Mouse (Mus musculus): ENCODE results near the gene Fam133b. TPM values are rescaled to one million over a fixed set of nuclear protein-coding genes. Genes with fewer than 3 reads are reported as not detected.

The Fam133b gene
- polyA plus RNA-seq (2011; ENCODE audit: insufficient read depth, insufficient read length, low replicate concordance, missing spikeins), result 34.4 and 35.2 TPM in 2 replicates

DNA sequence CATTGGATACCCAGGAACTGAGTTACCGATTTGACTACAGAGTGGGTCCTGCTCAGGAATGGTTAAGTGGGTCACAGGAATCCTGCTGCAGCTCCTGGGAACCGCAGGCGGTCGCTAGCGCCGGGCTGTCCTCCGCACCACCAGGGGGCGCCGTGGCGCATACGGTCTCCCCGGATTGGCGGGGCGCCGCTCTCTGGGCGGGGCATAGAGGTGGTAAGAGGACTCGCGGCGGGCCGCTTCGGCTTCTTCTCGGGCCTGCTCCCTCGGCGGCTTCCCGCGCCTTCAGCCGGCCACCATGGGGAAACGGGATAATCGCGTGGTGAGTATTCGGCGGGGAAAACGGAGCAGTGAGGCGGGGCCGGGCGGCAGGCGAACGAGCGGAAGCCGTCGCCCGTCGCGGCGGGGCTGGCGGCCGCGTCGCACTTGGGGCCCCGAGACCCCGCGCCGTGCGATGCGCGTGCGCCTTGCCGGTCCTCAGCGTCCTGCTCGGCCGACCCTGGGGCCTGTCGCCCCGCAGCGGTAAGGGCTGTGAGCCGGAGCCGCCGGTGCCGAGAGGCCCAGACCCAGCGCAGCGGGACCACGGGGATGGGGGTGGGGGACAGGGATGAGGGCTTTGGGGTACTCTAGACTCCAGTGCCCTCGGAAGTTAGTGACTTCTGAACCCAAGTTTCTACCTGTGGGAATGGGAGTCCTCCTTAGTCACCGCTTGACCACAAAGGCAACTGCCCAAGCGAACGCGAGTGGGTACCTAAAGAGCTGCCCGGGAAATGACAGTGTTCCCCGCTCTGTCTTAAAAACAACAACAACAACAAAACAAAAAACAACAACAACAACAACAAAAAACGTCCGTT, at the start of gene Fam133b:
TSS of gene Fam133b (plus strand) at position 205 of the 851 bp plus-strand sequence.
- H3K27ac ChIP-seq (ENCODE audit: control insufficient read depth, insufficient read depth, low read depth, low read length, poor library complexity), result peak within 1 kb of the TSS; percentile 94
- peak; percentile 87 for TF ChIP-seq CTCF (IDR thresholded peaks at IDR 0.05; ENCODE audit: control insufficient read depth, insufficient read depth, low read length)
- peak; percentile 71; the same call in 1 of the 2 replicates for TF ChIP-seq POLR2A (IDR thresholded peaks at IDR 0.05; ENCODE audit: borderline replicate concordance, control insufficient read depth, low read depth, low read length)
- under 1% methylated on average over 80 of the region's 80 CpGs for WGBS
- H3K4me1 ChIP-seq (ENCODE audit: control insufficient read depth, insufficient read depth, low read length), result peaks cover 1% of the 10 kb centered on the region
- peak within 1 kb of the TSS; percentile 68 for H3K4me3 ChIP-seq (replicated peaks; ENCODE audit: control insufficient read depth, low read depth, low read length)

DNA sequence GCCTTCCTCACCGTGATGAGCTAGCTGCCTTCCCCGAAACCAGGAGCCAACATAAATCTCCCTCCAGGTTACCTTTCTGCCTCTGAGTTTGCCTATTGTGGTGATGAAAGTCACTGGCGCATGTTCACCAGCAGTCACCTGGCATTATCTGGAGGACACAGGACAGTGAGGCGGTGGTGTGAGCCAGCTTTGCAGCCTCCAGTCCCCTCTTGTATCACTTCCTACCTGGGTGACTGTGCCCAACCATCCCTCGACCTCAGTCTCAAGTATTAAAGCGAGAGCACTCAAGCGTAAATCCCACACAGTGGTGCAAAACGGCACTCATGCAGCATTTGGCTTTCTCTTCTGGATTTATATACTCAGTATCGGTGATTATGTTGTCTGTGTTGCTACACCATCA, 49.7 kb upstream of the Fam133b start:
- H3K4me3 ChIP-seq (replicated peaks; ENCODE audit: control insufficient read depth, low read depth, low read length), result no peak overlapping the region
- 67% methylated on average over 9 of the region's 9 CpGs for WGBS
- TF ChIP-seq POLR2A (IDR thresholded peaks at IDR 0.05; ENCODE audit: borderline replicate concordance, control insufficient read depth, low read depth, low read length) (no peak), CTCF (IDR thresholded peaks at IDR 0.05; ENCODE audit: control insufficient read depth, insufficient read depth, low read length) (no peak)
- peaks cover 11% of the 10 kb centered on the region for H3K4me1 ChIP-seq (ENCODE audit: control insufficient read depth, insufficient read depth, low read length)
- peak overlapping the region; percentile 60 for H3K27ac ChIP-seq (ENCODE audit: control insufficient read depth, insufficient read depth, low read depth, low read length, poor library complexity)

DNA sequence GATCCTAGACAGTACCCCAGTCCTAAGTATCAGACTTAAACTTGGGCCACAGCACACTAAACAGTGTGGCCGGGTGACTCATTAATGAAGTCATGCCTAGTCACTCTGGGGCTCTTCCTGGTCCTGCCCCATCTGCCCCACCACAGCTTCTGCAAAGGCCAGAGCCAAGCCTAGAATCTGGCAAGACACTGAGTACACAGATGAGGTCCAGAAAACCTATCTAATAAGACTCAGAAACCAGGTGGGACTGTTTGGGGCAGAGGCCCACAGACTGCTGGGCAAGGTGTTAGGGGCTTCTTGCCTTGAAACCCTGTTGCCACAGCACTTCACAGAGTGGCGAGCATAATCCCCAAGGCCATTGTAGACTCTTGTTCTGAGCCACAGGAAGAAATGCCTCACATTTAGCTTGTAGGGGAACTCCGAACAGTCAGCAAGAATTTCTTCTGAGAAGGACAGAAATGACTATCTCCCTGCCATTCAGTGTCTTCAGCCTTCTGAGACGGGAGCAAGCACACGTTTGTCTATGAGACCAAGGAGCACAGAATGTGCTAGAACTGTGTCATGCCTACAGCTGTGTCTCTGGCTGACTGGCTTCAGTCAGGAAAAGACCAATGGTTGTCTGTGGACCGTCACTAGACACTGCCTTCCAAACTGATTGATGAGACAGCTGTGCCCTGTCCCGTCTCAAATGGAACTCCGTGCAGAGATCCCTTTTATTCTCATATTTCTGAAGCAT, 49.0 kb upstream of the Fam133b start:
- Histone ChIP-seq H3K27ac (ENCODE audit: control insufficient read depth, insufficient read depth, low read depth, low read length, poor library complexity) (peak overlapping the region; percentile 73), H3K4me1 (ENCODE audit: control insufficient read depth, insufficient read depth, low read length) (peaks cover 10% of the 10 kb centered on the region), H3K4me3 (replicated peaks; ENCODE audit: control insufficient read depth, low read depth, low read length) (no peak overlapping the region)
- TF ChIP-seq CTCF (IDR thresholded peaks at IDR 0.05; ENCODE audit: control insufficient read depth, insufficient read depth, low read length) (no peak), POLR2A (IDR thresholded peaks at IDR 0.05; ENCODE audit: borderline replicate concordance, control insufficient read depth, low read depth, low read length) (no peak)
- 60% methylated on average over 8 of the region's 8 CpGs for WGBS

DNA sequence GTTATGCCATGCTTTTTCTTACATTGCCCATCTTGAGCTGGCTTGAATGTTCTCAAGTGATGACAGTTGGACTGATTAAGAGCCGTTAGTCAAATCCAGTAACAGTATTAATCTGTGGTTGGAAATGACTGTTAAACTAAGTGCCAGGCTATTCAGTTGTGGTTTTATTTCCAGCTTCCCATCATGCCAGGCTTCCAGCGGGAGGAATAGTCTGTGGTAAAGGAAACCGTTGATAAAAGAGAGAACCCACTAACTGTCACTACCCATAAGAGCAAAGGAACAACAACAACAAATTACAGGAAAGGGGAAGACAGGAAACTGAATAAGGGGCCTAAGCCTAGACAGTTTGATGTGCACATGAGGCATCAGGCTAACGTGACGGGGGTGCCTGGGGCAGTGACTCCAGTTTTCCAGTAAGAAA, 46.1 kb upstream of the Fam133b start:
- Histone ChIP-seq H3K27ac (ENCODE audit: control insufficient read depth, insufficient read depth, low read depth, low read length, poor library complexity) (peak overlapping the region; percentile 3; the same call in 1 of the 2 replicates), H3K4me1 (ENCODE audit: control insufficient read depth, insufficient read depth, low read length) (peaks cover 12% of the 10 kb centered on the region), H3K4me3 (replicated peaks; ENCODE audit: control insufficient read depth, low read depth, low read length) (no peak overlapping the region)
- WGBS, result 6% methylated on average over 5 of the region's 5 CpGs
- no peak for TF ChIP-seq POLR2A (IDR thresholded peaks at IDR 0.05; ENCODE audit: borderline replicate concordance, control insufficient read depth, low read depth, low read length)

DNA sequence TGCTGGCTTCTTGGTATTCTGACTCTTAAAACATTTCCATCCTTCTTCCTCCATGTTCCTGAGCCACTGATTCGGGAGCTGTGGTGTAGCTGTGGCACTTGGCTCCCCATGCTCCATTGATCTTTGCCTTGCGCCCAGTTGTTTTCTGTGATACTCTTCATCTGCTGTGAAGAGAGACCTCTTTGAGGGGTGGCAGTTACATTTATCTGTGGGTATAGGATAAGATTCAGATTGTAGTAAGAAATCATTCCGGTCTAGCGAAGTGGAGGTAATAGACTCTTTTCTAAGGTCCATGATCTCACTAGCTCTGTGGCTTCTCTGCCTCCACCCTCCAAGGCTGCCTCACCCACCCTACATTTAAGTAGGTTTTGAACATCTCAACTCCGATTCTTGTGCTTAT, 43.3 kb upstream of the Fam133b start:
- TF ChIP-seq CTCF (IDR thresholded peaks at IDR 0.05; ENCODE audit: control insufficient read depth, insufficient read depth, low read length) (no peak), POLR2A (IDR thresholded peaks at IDR 0.05; ENCODE audit: borderline replicate concordance, control insufficient read depth, low read depth, low read length) (no peak)
- H3K27ac ChIP-seq (ENCODE audit: control insufficient read depth, insufficient read depth, low read depth, low read length, poor library complexity), result no peak overlapping the region
- 51% methylated on average over 5 of the region's 5 CpGs for WGBS
- H3K4me1 ChIP-seq (ENCODE audit: control insufficient read depth, insufficient read depth, low read length), result peaks cover 12% of the 10 kb centered on the region
- H3K4me3 ChIP-seq (replicated peaks; ENCODE audit: control insufficient read depth, low read depth, low read length), result no peak overlapping the region

DNA sequence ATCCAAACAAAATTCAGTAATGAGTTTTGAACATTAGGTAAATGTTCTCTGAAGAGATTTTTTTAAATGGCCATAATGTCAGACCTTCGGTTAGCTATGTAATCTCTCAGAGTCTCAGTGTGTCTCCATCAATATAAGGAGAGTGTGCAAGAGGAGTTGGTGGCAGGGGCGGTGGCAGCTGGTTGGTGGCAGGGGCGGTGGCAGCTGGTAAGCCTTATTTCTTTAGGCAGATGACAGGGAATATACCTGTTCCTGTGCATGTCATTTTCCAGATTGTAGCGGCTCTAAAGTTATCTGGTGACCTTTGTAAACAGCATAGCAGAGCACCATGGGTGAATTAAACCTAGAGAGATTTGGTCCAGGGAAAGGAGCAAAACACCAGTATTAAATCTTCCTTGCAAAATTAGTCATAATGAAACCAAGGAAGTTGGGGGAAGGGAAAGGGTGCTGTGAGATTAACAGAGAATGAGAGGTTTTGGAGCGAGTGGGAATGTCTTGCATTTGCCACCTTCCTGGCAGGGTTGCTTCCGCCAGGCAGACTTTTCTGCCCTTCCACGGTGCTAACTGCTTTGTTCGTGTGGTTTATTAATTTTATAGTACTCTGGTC, 42.6 kb upstream of the Fam133b start:
- H3K4me3 ChIP-seq (replicated peaks; ENCODE audit: control insufficient read depth, low read depth, low read length), result no peak overlapping the region

DNA sequence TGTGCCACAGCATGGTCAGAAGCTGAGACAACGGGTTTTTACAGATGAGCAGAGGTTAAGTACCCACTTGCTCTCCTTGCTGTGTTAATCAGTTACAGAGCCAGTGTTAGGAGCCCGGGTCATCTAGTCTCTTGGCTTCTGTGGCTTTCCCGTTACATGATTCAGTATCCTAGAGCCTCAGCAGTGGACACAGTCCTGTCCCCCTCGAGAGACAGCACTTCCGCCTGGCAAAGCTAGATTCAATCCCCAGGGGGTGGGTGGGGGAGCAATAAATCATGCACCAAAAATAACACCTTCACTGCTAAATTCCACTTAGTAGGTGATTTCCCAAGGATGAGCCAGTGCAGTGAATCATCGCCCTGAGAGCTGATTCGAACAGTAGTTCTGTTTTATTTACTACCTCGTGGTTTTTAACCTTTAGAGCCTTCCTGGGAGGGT, 42.0 kb upstream of the Fam133b start:
- 7% methylated on average over 8 of the region's 8 CpGs for WGBS

More for the DNA sequence above, 42.6 kb upstream of the Fam133b start:
- H3K27ac ChIP-seq (ENCODE audit: control insufficient read depth, insufficient read depth, low read depth, low read length, poor library complexity), result peak overlapping the region; percentile 58
- TF ChIP-seq POLR2A (IDR thresholded peaks at IDR 0.05; ENCODE audit: borderline replicate concordance, control insufficient read depth, low read depth, low read length) (no peak), CTCF (IDR thresholded peaks at IDR 0.05; ENCODE audit: control insufficient read depth, insufficient read depth, low read length) (no peak)
- 20% methylated on average over 8 of the region's 8 CpGs for WGBS
- H3K4me1 ChIP-seq (ENCODE audit: control insufficient read depth, insufficient read depth, low read length), result peaks cover 12% of the 10 kb centered on the region

More for the DNA sequence above, 42.0 kb upstream of the Fam133b start:
- Histone ChIP-seq H3K4me3 (replicated peaks; ENCODE audit: control insufficient read depth, low read depth, low read length) (no peak overlapping the region), H3K27ac (ENCODE audit: control insufficient read depth, insufficient read depth, low read depth, low read length, poor library complexity) (peak overlapping the region; percentile 58), H3K4me1 (ENCODE audit: control insufficient read depth, insufficient read depth, low read length) (peaks cover 12% of the 10 kb centered on the region)
- TF ChIP-seq CTCF (IDR thresholded peaks at IDR 0.05; ENCODE audit: control insufficient read depth, insufficient read depth, low read length) (no peak), POLR2A (IDR thresholded peaks at IDR 0.05; ENCODE audit: borderline replicate concordance, control insufficient read depth, low read depth, low read length) (no peak)
